Mouse (Mus musculus) testis, adult 2 months (tissue): ENCODE measurements around the gene Gm44579.

Experiments used
- CTCF ChIP-seq: fragments of 200-500 bp; IDR thresholded peaks from 2 replicates; pipeline ENCODE4 v1.5.1; 2012; ENCODE audit warnings: low read depth, mild to moderate bottlenecking, inconsistent platforms, low read length, moderate library complexity; ENCODE audit not compliant: control insufficient read depth, insufficient read depth, insufficient replicate concordance
- POLR2A ChIP-seq: fragments of 200-500 bp; IDR thresholded peaks from 2 replicates; pipeline ENCODE4 v1.6.1; 2012; ENCODE audit warnings: low read depth, mild to moderate bottlenecking, inconsistent platforms, low read length, moderate library complexity; ENCODE audit not compliant: control insufficient read depth

- TF ChIP-seq CTCF (no peak), POLR2A (no peak)
Observed at GRCm38 (mm10) chr15:98172113-98172512, 48.7 kb downstream of the Gm44579 start.
